Mouse (Mus musculus): ENCODE data around the gene Evx2. TPM values are rescaled to one million over a fixed set of nuclear protein-coding genes. Genes with fewer than 3 reads are reported as not detected.

Evx2 gene
- polyA plus RNA-seq, 1 experiment from 2014 or later, result 0.31 TPM

DNA sequence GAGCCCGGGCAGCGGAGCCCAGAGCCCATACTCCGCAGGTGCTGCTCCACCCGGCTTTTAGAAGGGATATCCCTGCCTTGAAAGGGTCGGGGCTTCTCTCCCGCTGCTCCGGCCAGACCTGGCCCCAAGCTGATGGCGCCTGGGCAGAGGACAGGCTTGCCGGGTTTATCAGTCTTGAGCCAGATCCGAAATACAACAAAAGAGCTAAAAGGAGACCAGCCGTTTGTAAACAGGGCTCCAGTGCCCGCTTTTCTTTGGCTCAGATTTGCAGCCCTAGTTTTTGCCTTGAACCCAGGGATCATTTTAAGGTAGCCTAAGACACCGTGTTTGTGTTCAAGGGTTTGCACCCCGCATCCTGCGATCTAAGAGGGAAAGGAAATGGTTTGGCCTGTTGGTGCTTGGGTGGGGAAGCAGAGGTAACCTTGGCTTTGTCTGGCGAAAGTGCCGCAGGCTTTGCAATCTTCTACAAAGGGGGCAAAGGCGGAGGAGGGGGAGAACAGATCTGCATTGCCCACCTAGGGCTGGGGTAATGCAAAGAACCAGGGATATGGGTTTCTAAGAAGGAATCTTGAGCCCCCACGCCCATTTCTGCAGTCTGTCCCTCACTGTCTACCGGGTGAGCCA is 33.6 kb upstream of the Evx2 start:
- H3K27me3 ChIP-seq (replicated peaks), result peaks cover 93% of the 10 kb centered on the region
- no peak overlapping the region for H3K4me3 ChIP-seq
- ATAC-seq (replicated peaks), result no peak
- H3K9me3 ChIP-seq, result no peaks in the 10 kb centered on the region
- no peak overlapping the region for H3K4me2 ChIP-seq
- H3K27ac ChIP-seq, result no peak overlapping the region
- H3K4me1 ChIP-seq, result peaks cover 5% of the 10 kb centered on the region; the same call in 1 of the 2 replicates
- H3K36me3 ChIP-seq (replicated peaks), result no peaks in the 10 kb centered on the region
- 2% methylated on average over 20 of the region's 20 CpGs for WGBS
- H3K9ac ChIP-seq, result no peak overlapping the region

DNA sequence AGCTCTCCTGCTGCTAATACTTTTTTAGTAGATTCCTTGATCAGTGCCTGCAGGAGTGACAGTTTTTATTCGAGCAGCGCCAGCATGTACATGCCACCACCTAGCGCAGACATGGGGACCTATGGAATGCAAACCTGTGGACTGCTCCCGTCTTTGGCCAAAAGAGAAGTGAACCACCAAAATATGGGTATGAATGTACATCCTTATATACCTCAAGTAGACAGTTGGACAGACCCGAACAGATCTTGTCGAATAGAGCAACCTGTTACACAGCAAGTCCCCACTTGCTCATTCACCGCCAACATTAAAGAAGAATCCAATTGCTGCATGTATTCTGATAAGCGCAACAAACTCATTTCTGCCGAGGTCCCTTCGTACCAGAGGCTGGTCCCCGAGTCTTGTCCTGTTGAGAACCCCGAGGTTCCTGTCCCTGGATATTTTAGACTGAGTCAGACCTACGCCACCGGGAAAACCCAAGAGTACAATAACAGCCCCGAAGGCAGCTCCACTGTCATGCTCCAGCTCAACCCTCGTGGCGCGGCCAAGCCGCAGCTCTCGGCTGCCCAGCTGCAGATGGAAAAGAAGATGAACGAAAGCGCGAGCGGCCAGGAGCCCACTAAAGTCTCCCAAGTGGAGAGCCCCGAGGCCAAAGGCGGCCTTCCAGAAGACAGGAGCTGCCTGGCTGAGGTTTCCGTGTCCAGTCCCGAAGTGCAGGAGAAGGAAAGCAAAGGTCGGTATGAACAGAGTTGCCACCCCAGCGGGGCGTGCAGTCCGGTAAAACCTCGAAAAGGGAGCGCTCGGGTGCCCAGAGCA is 32.8 kb upstream of the Evx2 start:
- ATAC-seq (replicated peaks), result no peak

DNA sequence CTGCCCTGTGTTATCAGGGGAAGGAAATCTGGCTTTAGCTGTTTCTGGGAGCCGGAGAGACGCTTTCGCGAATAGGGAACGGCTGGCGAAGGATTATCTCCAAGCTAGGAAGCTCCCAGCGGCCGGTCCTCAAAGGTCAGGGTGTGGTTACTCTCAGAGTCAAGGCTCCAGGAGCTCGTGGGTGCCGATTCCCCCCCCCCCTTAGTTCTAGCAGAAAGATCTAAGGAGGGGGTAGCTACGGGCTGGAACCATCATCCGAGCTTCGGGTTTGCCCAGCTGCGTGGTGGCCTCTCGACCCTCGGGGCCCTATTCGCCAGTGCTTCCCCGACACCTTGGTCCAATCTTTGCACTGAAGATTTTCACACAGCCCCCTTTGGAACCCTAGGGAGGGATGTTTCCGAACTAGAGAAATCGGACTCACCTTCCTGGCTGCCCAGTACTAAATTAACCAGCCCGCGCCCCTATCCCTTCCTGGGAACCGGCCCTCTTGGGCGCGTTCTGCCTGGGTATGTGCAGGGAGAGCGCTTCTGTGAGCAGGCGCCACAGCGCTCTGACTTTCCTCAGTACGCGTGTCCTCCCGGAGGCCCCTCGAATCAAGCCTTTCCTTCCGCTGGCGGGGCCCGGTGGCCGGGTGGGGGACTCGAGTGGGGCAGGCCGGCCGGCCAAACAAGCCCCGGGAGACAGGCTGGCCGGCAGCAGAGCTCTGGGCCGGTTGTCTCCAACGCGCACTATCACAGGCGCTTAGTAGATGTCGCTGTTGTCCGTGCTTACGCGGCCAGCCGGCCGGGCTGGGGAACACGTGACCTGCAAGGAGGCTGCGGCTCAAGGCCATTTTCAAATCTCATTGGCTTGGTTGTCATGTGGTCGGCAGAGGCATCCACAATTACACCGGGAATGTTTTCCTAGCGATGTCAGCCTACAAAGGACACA is 31.9 kb upstream of the Evx2 start, which contains the start of gene Hoxd10:
TSS of gene Hoxd10 (plus strand) at position 903 of the 930 bp plus-strand sequence.
- Histone ChIP-seq H3K9ac (no peak within 1 kb of the TSS), H3K4me1 (no peaks in the 10 kb centered on the region), H3K4me2 (no peak within 1 kb of the TSS), H3K4me3 (no peak within 1 kb of the TSS), H3K9me3 (no peaks in the 10 kb centered on the region), H3K27me3 (replicated peaks) (peaks cover 93% of the 10 kb centered on the region), H3K27ac (no peak within 1 kb of the TSS), H3K36me3 (replicated peaks) (no peaks in the 10 kb centered on the region)
- WGBS, result 1% methylated on average over 56 of the region's 56 CpGs
- no peak for ATAC-seq (replicated peaks)

More for the DNA sequence above, 32.8 kb upstream of the Evx2 start:
- Histone ChIP-seq H3K9me3 (no peaks in the 10 kb centered on the region), H3K27me3 (replicated peaks) (peaks cover 93% of the 10 kb centered on the region), H3K9ac (no peak overlapping the region), H3K4me2 (no peak overlapping the region), H3K4me1 (no peaks in the 10 kb centered on the region), H3K27ac (no peak overlapping the region), H3K36me3 (replicated peaks) (no peaks in the 10 kb centered on the region), H3K4me3 (no peak overlapping the region)
- 4% methylated on average over 35 of the region's 35 CpGs for WGBS

DNA sequence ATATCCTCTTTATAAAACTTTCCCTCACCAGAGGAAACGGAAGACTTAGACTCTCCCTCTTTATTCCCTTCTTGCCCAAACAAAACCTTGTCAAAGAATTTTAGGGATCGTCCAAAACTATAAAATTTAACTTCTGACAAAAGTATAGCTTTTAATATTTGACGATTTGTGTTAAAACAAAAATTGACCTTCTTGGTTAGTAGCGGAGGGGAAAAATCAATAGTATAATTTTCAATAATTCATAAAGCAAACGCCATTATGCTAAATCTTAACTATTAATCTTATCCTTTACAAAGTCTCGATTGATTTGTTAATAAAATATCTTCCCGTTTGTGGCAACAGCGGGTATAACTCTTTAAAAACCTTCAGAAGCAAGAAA is 31.0 kb upstream of the Evx2 start:
- Histone ChIP-seq H3K9me3 (no peaks in the 10 kb centered on the region), H3K36me3 (replicated peaks) (no peaks in the 10 kb centered on the region), H3K27ac (no peak overlapping the region), H3K4me2 (no peak overlapping the region), H3K9ac (no peak overlapping the region), H3K4me1 (no peaks in the 10 kb centered on the region), H3K4me3 (no peak overlapping the region), H3K27me3 (replicated peaks) (peaks cover 88% of the 10 kb centered on the region)
- ATAC-seq (replicated peaks), result no peak
- 9% methylated on average over 8 of the region's 8 CpGs for WGBS

DNA sequence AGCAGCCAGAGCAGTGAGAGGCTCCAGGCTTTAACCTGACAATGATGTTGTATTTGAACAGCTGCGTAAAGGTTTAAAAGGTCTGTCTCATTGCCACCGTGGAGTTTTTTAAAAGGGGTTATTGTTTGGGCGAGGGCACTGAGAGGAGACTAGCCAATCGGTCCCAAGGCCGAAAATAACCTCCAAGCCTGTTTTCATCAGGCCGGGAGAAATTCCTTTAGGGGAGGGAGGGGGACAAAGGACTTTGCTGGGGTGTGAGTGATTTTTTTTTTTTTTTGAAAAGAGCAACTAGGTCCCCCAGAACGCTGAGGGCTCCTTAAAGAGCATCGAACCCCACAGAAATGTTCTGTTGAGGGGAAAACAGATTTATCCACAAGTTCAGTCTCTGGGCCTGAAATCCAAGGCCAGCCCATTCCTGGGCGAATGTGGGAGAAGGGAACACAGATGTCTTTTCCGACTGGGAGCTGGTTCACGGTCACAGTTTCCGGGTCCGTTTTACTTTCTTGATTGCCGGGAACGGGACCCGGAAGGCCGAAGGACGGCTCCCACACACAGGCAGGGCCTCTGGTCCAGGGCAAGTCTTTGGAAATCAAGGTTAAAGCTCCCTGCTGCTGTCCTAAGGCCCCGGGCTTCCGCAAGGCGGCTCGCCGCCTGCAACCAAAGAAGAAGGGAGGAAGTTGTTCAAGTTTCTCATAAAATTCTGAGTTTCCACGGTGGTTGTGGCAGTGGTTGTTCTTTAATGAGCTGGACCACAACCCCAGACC is 30.4 kb upstream of the Evx2 start:
- H3K36me3 ChIP-seq (replicated peaks), result no peaks in the 10 kb centered on the region
- no peak for ATAC-seq (replicated peaks)
- no peaks in the 10 kb centered on the region for H3K9me3 ChIP-seq
- no peaks in the 10 kb centered on the region for H3K4me1 ChIP-seq
- no peak overlapping the region for H3K9ac ChIP-seq
- under 1% methylated on average over 24 of the region's 24 CpGs for WGBS
- no peak overlapping the region for H3K27ac ChIP-seq
- no peak overlapping the region for H3K4me2 ChIP-seq
- no peak overlapping the region for H3K4me3 ChIP-seq
- peaks cover 88% of the 10 kb centered on the region for H3K27me3 ChIP-seq (replicated peaks)

DNA sequence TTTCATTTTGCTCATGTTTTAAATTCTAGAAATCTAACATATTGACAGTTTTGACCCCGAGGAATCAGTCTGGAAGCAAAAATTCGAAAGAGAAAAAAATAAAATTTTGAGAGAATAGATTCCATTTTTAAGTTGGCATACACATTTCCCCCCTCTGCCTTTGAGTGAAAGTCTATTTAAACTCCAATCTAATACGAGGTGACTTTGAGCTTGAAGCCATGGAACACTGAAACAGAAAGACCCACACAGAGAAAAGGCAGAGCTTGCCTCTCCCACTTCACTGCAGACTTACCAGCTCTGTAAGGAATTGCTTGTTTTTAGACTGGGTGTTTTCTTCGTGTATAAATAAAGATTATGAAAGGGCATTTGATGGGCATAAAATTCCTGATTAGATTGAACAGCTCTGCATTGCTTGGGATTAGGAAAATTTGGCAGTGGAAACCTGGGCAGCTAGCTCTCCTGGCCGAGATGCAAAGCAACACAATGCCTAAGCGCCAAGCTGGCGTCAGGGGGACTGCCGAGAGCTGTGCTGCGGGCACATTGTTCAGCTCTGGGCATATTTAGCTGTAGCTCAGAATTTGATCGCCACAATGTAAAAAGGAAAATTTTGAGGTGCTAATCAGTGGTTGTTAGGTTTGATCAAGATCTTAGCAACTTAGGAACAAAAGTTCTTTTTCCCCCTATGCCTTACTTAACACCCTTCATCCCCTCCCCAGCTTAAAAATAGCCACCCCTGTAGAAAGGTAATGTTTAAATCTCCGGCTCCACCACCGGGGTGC is 29.6 kb upstream of the Evx2 start:
- H3K27me3 ChIP-seq (replicated peaks), result peaks cover 88% of the 10 kb centered on the region
- no peak overlapping the region for H3K27ac ChIP-seq
- WGBS, result 3% methylated on average over 12 of the region's 12 CpGs

DNA sequence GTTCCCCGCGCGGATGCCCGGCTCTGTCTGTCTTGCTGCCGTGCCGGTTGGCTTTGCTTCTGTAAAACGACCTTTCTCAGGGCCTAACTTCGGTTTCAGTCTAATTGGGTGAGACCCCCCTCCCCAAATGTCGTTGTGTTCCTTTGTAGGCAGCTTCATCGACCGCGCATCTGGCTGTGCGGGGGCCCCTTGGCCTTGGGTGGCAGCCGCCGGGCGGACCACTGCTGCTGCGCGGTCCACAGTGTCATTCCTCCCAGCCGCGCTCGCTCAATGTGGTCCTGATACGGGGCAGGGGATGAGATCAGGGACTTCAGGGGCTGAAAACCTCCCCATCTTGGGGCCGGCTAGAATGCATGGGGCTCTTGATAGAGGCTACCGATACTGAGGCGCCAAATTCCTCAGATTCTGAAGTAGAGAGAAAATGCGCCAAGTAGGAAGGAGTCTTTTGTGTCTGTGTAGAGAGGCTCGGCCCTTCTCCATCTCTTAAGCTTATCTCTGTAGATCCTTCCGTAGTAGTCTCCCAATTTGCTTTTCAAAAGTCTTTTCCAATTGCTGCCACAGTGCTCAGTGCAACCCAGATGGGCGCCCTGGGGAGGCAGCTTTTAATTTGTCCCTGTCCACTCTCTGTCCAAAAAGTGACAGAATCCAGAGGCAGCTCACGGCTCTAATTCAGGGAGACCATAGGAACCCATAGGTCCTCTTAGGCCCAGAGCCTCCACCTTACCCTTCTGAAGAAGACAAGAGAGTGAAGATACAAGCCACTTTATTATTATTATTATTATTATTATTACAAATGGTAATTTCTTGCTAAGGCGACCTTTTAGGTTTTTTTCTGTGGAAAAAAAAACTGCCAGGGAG is 28.6 kb upstream of the Evx2 start:
- ATAC-seq (replicated peaks), result no peak
- no peaks in the 10 kb centered on the region for H3K9me3 ChIP-seq
- no peak overlapping the region for H3K9ac ChIP-seq
- H3K4me1 ChIP-seq, result no peaks in the 10 kb centered on the region
- WGBS, result under 1% methylated on average over 31 of the region's 31 CpGs
- no peak overlapping the region for H3K4me3 ChIP-seq
- H3K36me3 ChIP-seq (replicated peaks), result no peaks in the 10 kb centered on the region
- no peak overlapping the region for H3K27ac ChIP-seq
- peaks cover 88% of the 10 kb centered on the region for H3K27me3 ChIP-seq (replicated peaks)
- H3K4me2 ChIP-seq, result no peak overlapping the region

More for the DNA sequence above, 29.6 kb upstream of the Evx2 start:
- H3K4me3 ChIP-seq, result no peak overlapping the region
- no peaks in the 10 kb centered on the region for H3K9me3 ChIP-seq
- no peak overlapping the region for H3K4me2 ChIP-seq
- H3K36me3 ChIP-seq (replicated peaks), result no peaks in the 10 kb centered on the region
- H3K4me1 ChIP-seq, result no peaks in the 10 kb centered on the region
- ATAC-seq (replicated peaks), result no peak
- no peak overlapping the region for H3K9ac ChIP-seq

DNA sequence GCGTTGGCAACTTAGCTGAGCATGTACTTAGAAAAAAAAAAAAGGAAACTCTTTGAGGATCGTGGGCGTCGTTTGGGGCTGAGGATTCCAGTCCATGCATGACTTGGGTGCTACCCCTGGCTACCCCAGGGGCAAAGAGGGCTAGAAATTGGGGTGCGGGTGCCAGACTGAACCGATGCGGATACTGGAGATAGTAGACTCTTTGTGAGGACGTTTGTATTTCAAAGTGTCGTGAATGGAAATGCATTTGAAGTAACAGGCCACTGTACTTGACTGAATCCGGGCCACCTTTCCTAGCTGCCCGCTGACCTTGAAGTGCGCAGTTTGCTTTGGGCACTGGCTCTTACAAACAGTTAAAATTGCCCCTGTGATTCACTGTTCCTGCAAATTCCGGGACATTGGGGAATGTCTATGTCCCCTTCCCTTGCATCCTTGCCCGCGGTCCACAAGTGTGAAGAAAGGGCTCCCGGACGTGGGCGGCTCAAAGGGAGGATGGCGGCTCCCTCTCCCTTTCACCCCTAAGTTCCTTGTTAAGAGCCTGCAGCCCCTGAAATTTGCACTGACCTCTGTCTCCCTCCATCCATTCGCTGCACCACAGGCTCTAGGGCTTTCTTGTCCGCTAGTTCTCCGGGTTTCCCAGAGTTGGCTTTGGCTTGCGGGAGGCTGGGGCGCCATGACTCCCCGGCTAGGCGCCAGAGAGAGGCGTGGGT is 27.8 kb upstream of the Evx2 start:
- H3K27ac ChIP-seq, result no peak overlapping the region
- 1% methylated on average over 27 of the region's 27 CpGs for WGBS
- H3K9me3 ChIP-seq, result no peaks in the 10 kb centered on the region
- H3K4me2 ChIP-seq, result no peak overlapping the region
- H3K9ac ChIP-seq, result no peak overlapping the region
- no peaks in the 10 kb centered on the region for H3K36me3 ChIP-seq (replicated peaks)
- no peak overlapping the region for H3K4me3 ChIP-seq
- H3K27me3 ChIP-seq (replicated peaks), result peaks cover 87% of the 10 kb centered on the region
- peaks cover 7% of the 10 kb centered on the region; the same call in 1 of the 2 replicates for H3K4me1 ChIP-seq
- ATAC-seq (replicated peaks), result no peak

DNA sequence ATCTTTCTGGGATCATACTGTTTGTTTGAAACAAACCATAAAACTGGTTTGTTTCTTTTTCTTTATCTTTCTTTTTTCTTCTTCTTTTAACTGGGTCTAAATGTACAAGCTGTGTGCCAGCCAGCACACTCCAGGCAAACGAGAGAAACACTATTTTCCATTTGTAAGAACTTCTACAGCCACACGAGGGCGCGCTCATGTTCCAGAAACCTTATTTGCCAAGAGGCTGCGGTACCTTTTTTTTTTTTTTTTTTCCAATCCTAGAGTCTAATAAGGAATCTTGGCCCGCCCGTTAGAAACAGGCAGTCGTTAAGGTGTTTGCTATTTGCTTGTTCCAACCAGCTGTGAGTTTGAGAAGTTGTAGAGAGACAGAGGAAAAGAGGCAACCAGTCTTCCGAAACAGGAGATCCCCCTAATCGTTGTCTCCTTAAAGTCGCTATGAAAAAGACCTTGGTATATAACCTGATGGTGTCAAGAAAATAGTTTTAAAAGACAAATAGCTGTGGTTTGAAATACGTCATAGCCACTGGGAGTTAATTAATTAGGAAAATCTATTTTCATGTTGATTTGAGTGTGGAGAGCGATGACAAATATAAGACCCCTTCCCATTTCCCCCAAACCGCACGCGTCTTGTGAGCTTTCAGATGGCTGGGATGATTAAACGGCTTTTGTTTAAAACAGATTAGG is 27.1 kb upstream of the Evx2 start:
- peaks cover 87% of the 10 kb centered on the region for H3K27me3 ChIP-seq (replicated peaks)
- no peak overlapping the region for H3K27ac ChIP-seq
- H3K4me1 ChIP-seq, result peaks cover 10% of the 10 kb centered on the region; the same call in 1 of the 2 replicates
- H3K9ac ChIP-seq, result no peak overlapping the region
- ATAC-seq (replicated peaks), result no peak
- 5% methylated on average over 17 of the region's 17 CpGs for WGBS
- no peaks in the 10 kb centered on the region for H3K9me3 ChIP-seq
- H3K36me3 ChIP-seq (replicated peaks), result no peaks in the 10 kb centered on the region
- H3K4me2 ChIP-seq, result no peak overlapping the region
- no peak overlapping the region for H3K4me3 ChIP-seq

Measured in midbrain, embryonic 15.5 days (tissue).